Mouse (Mus musculus) spleen, adult 2 months (tissue): ENCODE data around the gene Apoc1.

ENCODE experiments used
- CTCF ChIP-seq: fragments of 200-500 bp; IDR thresholded peaks from 2 replicates; pipeline ENCODE4 v1.5.1; 2011; ENCODE audit warnings: mild to moderate bottlenecking, inconsistent platforms; ENCODE audit not compliant: insufficient read depth, insufficient read length, insufficient replicate concordance; ENCODE audit errors: extremely low read depth
- POLR2A ChIP-seq: fragments of 200-500 bp; IDR thresholded peaks from 2 replicates; pipeline ENCODE4 v1.6.1; 2011; ENCODE audit warnings: low read depth, low read length, inconsistent platforms

DNA sequence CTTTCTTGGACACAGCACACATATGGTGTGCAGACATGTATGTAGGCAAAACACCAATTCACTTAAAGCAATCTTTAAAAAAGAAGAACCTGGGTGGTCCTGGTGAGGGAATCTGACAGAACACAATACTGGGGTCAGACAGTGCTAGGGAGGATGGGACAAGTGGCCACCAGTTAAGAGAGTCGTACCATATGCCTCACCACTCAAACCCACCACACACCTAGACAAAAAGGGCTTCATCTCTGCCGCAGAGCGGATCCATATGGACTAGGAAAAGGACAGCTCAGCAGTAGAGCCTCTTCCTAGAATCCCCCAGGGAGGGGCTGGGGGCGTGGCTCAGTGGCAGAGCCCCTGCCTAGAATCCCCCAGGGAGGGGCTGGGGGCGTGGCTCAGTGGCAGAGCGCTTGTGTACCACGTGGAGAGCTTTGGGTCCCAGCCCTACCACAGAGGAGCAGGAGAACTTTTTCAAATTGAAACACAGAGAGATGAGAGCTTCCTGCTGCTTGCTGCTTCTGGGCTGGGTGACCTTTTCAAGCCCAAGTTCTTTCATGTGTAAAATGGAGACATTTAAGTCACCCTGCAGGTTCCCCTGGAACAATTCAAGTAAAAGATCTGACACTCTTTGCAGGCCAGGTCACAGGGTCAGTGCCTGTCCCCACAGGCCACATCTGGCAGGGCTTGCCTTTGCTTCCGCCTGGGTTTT is 49.0 kb upstream of the Apoc1 start:
- no peak for TF ChIP-seq POLR2A
- TF ChIP-seq CTCF = no peak
